Mouse (Mus musculus) heart, embryonic 16.5 days (tissue): ENCODE results near the gene Hk1. TPM values are rescaled to one million over a fixed set of nuclear protein-coding genes. Genes with fewer than 3 reads are reported as not detected.

Source experiments
- ATAC-seq: fragments of 200-750 bp; cut with Nextera tagmentation; replicated peaks from 2 replicates; pipeline ENCODE4 v1.8.0; 2017; ENCODE audit warnings: moderate number of reproducible peaks; ENCODE audit not compliant: insufficient read depth, low FRiP score; ENCODE audit errors: extremely low read depth
- H3K27ac ChIP-seq: fragments of 300-500 bp; sonication (generic); 2 replicates; pipeline ENCODE4 v1.5.1; 2014; ENCODE audit warnings: mild to moderate bottlenecking, low read length, control low read depth, moderate library complexity
- H3K27me3 ChIP-seq: fragments of 300-500 bp; sonication (generic); 2 replicates; pipeline ENCODE4 v1.6.1; 2014; ENCODE audit warnings: low read length, mixed read lengths; ENCODE audit not compliant: control insufficient read depth, insufficient read depth
- H3K36me3 ChIP-seq: fragments of 300-500 bp; sonication (generic); 2 replicates; pipeline ENCODE4 v1.6.1; 2014; ENCODE audit not compliant: control insufficient read depth, insufficient read depth
- H3K4me1 ChIP-seq: fragments of 300-500 bp; sonication (generic); 2 replicates; pipeline ENCODE4 v1.6.1; 2014; ENCODE audit warnings: low read length, mixed read lengths; ENCODE audit not compliant: control insufficient read depth, insufficient read depth
- H3K4me2 ChIP-seq: fragments of 300-500 bp; sonication (generic); 2 replicates; pipeline ENCODE4 v1.6.1; 2014; ENCODE audit warnings: low read depth, mild to moderate bottlenecking, control low read depth, low read length
- H3K4me3 ChIP-seq: fragments of 300-500 bp; sonication (generic); 2 replicates; pipeline ENCODE4 v1.5.1; 2014; ENCODE audit warnings: mild to moderate bottlenecking, control low read depth, low read length
- H3K9ac ChIP-seq: fragments of 300-500 bp; sonication (generic); 2 replicates; pipeline ENCODE4 v1.6.1; 2014; ENCODE audit warnings: low read length, control low read depth
- H3K9me3 ChIP-seq: fragments of 300-500 bp; sonication (generic); replicated peaks from 2 replicates; pipeline ENCODE4 v1.6.1; 2016; ENCODE audit warnings: low read length; ENCODE audit not compliant: control insufficient read depth
- WGBS: fragments of 180-500 bp; shearing (Covaris S2); extraction: QIAGEN DNeasy Blood & Tissue Kit; methylation state at CpG from one replicate; pipeline ENCODE4 v1.1.7; 2014; 5-methylcytosine and 5-hydroxymethylcytosine counted together
- polyA plus RNA-seq: library from polyadenylated mRNA; unstranded; fragments of >200 nt; fragmentation: Nextera tagmentation; extraction: Ambion mirVana; gene quantifications from 2 replicates; pipeline ENCODE4 v1.2.1, GENCODE M21; 2015

Gene Hk1
- polyA plus RNA-seq, 1 experiment from 2014 or later: 232 TPM

DNA sequence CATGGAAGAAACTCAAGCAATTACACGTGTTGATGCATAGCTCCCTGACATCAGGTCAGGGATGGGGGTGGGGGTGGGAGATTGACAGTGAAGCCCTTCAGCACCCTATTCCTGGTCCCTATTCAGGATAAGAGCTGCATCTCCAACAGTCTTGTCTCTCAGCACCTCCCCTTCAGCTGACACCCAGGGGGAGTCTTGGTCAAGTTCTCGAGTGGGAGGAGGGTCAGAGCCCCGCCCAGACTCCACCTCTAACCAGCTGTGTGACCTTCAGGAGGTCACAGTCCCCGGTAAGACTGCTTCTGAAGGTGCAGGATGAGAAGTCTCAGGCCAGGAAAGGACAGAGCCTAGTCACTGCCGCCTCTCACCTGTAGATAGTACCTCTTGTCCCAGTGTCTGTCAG lies 41.1 kb downstream of the Hk1 start:
- H3K36me3 ChIP-seq: 0 out of 2 replicates have a peak, but pooled peaks cover 2% of the 10 kb centered on the region
- H3K27ac ChIP-seq: peak overlapping the region; percentile 93
- H3K4me2 ChIP-seq: peak overlapping the region; percentile 67
- peaks cover 47% of the 10 kb centered on the region for H3K4me1 ChIP-seq
- H3K4me3 ChIP-seq: peak overlapping the region; percentile 69
- WGBS: 24% methylated on average over 5 of the region's 5 CpGs
- ATAC-seq: peak; percentile 8; the same call in 1 of the 2 replicates
- H3K9me3 ChIP-seq: no peaks in the 10 kb centered on the region
- H3K27me3 ChIP-seq: no peaks in the 10 kb centered on the region
- peak overlapping the region; percentile 94 for H3K9ac ChIP-seq

GRCm38 (mm10) chr10:62338176-62338575 lies 41.5 kb downstream of the Hk1 start:
- Histone ChIP-seq H3K36me3 (0 out of 2 replicates have a peak, but pooled peaks cover 2% of the 10 kb centered on the region), H3K27me3 (no peaks in the 10 kb centered on the region), H3K27ac (peak overlapping the region; percentile 93), H3K9ac (peak overlapping the region; percentile 94), H3K4me2 (peak overlapping the region; percentile 67), H3K4me3 (peak overlapping the region; percentile 69), H3K4me1 (peaks cover 52% of the 10 kb centered on the region), H3K9me3 (no peaks in the 10 kb centered on the region)
- ATAC-seq: no peak
- 29% methylated on average over 9 of the region's 9 CpGs for WGBS

GRCm38 (mm10) chr10:62336601-62337578 lies 42.8 kb downstream of the Hk1 start:
- H3K4me1 ChIP-seq: peaks cover 64% of the 10 kb centered on the region
- no peaks in the 10 kb centered on the region for H3K9me3 ChIP-seq
- H3K4me2 ChIP-seq: peak overlapping the region; percentile 67
- no peak for ATAC-seq
- peak overlapping the region; percentile 93 for H3K27ac ChIP-seq
- peak overlapping the region; percentile 32 for H3K4me3 ChIP-seq
- no peaks in the 10 kb centered on the region for H3K27me3 ChIP-seq
- H3K9ac ChIP-seq: peak overlapping the region; percentile 57
- 0 out of 2 replicates have a peak, but pooled peaks cover 2% of the 10 kb centered on the region for H3K36me3 ChIP-seq
- 32% methylated on average over 12 of the region's 12 CpGs for WGBS

DNA sequence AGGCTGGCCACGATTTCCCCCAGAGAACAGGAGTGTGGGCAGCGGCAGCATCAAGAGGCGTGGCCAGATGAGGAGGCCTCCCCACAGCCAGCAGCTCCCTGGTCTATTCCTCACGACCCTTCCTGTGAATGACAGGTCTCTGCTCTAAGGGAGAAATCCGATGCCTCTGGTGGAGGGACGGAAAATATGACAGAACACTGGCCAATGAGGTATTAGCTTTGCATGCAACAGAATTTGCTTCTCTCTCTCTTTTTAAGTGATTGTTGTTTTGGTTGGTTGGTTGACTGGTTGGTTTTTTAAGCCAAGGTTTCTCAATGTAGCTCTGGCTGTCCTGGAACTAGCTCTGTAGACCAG lies 44.3 kb downstream of the Hk1 start:
- Histone ChIP-seq H3K9ac (peak overlapping the region; percentile 47; the same call in 1 of the 2 replicates), H3K4me1 (peaks cover 71% of the 10 kb centered on the region), H3K9me3 (no peaks in the 10 kb centered on the region), H3K27ac (peak overlapping the region; percentile 93), H3K36me3 (0 out of 2 replicates have a peak, but pooled peaks cover 2% of the 10 kb centered on the region), H3K4me2 (peak overlapping the region; percentile 51), H3K27me3 (no peaks in the 10 kb centered on the region), H3K4me3 (peak overlapping the region; percentile 32)
- no peak for ATAC-seq
- 10% methylated on average over 6 of the region's 6 CpGs for WGBS

GRCm38 (mm10) chr10:62334686-62335422 lies 44.9 kb downstream of the Hk1 start:
- peak overlapping the region; percentile 47; the same call in 1 of the 2 replicates for H3K9ac ChIP-seq
- H3K4me1 ChIP-seq: peaks cover 75% of the 10 kb centered on the region
- WGBS: 53% methylated on average over 20 of the region's 20 CpGs
- peak overlapping the region; percentile 93 for H3K27ac ChIP-seq
- peak overlapping the region; percentile 51 for H3K4me2 ChIP-seq
- H3K4me3 ChIP-seq: peak overlapping the region; percentile 32
- no peaks in the 10 kb centered on the region for H3K27me3 ChIP-seq
- no peak for ATAC-seq
- 0 out of 2 replicates have a peak, but pooled peaks cover 2% of the 10 kb centered on the region for H3K36me3 ChIP-seq
- H3K9me3 ChIP-seq: no peaks in the 10 kb centered on the region

- Histone ChIP-seq H3K4me3 (peak overlapping the region; percentile 31), H3K27ac (peak overlapping the region; percentile 95), H3K9me3 (no peaks in the 10 kb centered on the region)
These were observed 46.4 kb downstream of the Hk1 start for GRCm38 (mm10) chr10:62333269-62333668.

DNA sequence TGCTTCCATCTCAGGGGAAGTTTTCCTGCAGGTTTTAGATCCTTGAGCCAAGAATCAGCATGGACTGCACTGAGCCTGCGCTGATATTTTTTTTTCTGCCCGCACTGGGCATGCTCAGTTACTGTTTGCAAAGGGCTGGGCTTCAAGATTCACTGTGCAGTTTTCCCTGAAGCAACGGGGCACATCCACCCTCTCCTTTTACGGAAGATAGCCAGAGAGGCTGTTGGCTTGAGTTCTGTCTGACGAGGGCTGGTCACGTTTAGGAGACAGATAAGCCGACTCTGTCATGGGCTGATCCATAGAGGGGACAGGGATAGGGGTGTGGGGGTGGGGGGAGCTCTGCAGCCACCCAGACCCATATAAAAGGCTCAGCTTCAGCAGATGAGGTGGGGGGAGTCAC lies 47.2 kb downstream of the Hk1 start:
- Histone ChIP-seq H3K4me1 (peaks cover 88% of the 10 kb centered on the region), H3K9ac (peak overlapping the region; percentile 72), H3K27me3 (no peaks in the 10 kb centered on the region), H3K36me3 (0 out of 2 replicates have a peak, but pooled peaks cover 2% of the 10 kb centered on the region), H3K4me3 (peak overlapping the region; percentile 31), H3K27ac (peak overlapping the region; percentile 95), H3K9me3 (no peaks in the 10 kb centered on the region), H3K4me2 (peak overlapping the region; percentile 67)
- WGBS: 13% methylated on average over 7 of the region's 7 CpGs
- ATAC-seq: peak; percentile 79

More at GRCm38 (mm10) chr10:62333269-62333668, 46.4 kb downstream of the Hk1 start:
- H3K4me2 ChIP-seq: peak overlapping the region; percentile 67
- 36% methylated on average over 14 of the region's 14 CpGs for whole genome bisulfite sequencing
- H3K9ac ChIP-seq: peak overlapping the region; percentile 51
- ATAC-seq: no peak
- H3K27me3 ChIP-seq: no peaks in the 10 kb centered on the region
- H3K36me3 ChIP-seq: 0 out of 2 replicates have a peak, but pooled peaks cover 2% of the 10 kb centered on the region
- H3K4me1 ChIP-seq: peaks cover 85% of the 10 kb centered on the region

- ATAC-seq: no peak
- Histone ChIP-seq H3K9ac (peak overlapping the region; percentile 72), H3K27ac (peak overlapping the region; percentile 95), H3K27me3 (no peaks in the 10 kb centered on the region), H3K36me3 (0 out of 2 replicates have a peak, but pooled peaks cover 2% of the 10 kb centered on the region), H3K4me3 (peak overlapping the region; percentile 31), H3K9me3 (no peaks in the 10 kb centered on the region), H3K4me1 (peaks cover 89% of the 10 kb centered on the region), H3K4me2 (peak overlapping the region; percentile 67)
- WGBS: 52% methylated on average over 11 of the region's 12 CpGs
These were observed 47.9 kb downstream of the Hk1 start for GRCm38 (mm10) chr10:62331771-62332170.
